Mouse (Mus musculus): ENCODE data around the gene Lmtk3.
A peak's percentile ranks its signal among the peaks of the same experiment; 100 is the strongest.

Gene Lmtk3

GRCm38 (mm10) chr7:45809276-45810075 lies 25.9 kb downstream of the Lmtk3 start:
- no peak for DNase-seq (ENCODE audit: low read depth, low spot score)

- no peak for DNase-seq (ENCODE audit: low read depth, low spot score)
These were observed 29.4 kb downstream of the Lmtk3 start for GRCm38 (mm10) chr7:45812921-45813320.

DNA sequence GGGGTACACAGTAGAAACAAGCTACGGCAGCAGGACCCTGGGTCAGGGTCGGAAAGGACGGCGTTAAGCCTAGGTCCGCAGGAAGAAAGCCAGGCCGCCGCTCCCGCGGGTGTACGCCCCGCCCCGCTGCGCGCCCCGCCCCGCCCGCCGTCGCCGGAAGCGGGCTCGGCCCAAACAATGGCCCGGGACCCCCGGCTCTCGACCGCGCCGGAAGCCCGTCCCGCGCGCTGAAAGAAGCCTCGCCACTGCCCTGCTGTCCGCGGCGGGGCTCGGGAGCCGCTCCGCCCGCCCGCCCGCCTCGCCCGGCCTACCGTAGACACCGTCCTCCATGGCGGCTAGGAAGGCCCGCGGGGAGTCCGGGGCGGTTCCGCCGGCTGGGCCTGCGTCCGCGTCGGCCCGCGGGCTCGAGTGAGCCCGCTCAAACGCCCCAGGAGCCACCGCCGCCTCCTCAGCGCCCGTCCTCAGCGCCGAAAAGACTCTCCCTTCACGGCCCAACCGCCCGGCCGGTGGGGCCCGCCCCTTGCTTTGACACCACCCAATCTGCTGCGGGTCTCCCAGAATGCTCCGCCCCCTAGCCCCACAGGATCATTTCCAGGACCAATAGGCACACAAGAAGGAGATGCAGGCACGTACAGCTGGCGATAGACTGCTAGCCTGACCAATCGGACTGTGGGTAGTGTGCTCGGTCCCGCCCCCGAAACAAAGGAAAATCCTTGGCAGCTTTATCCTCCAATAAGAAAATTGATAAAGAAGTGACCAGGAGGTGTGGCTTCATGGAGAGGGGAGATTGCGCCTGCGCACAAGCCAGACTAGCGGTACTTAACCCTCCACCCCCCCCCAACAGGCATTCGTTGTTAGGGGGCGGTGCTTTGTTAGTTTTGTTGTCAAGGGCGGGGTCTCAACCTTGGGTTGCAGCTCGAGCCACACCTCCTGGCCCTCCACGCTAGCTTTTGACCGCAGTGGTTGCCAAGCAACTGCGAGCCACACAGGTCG lies 30.5 kb downstream of the Lmtk3 start, which contains the start of gene Cyth2:
Cyth2 (minus strand) TSS at position 795 of the 993 bp plus-strand sequence.
- DNase-seq (ENCODE audit: low read depth, low spot score): peak; percentile 100

DNA sequence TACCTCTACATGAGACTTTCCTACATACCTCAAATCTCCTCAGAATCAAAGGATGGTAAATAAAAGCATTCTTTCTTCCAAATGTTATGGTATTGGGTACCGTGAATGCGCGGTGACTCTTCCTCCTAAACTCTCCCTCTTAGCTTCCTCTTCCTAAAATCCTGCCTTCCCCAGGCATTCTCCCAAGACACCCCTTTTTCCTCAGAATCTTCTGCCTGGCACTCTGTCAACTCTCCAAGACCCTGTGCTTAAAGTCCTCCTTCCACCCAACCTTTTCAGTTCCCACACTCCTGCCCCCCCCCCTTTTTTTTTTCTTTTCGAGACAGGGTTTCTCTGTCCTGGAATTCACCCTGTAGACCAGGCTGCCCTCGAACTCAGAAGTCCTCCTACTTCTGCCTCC lies 31.3 kb downstream of the Lmtk3 start:
- no peak for DNase-seq (ENCODE audit: low read depth, low spot score)

- DNase-seq (ENCODE audit: low read depth, low spot score): no peak
These were observed 31.9 kb downstream of the Lmtk3 start for GRCm38 (mm10) chr7:45815323-45815983.

DNA sequence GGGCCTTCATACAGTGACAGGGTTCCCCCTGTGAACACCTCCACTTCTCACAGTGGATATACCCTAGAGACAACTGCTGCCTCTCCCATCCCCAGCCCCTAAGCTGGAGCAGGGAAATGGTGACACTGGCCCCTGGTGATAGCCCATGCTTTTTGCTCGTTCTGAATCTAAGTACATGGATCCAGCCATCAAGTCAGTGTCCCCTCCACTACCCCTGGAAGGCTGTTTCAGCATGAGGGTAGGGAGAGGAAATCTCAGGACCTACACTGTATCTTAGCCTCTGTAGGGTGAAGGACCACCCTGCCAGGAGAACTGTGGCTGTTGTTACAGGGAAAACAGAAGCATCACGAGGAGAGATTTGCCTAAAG lies 32.4 kb downstream of the Lmtk3 start:
- DNase-seq (ENCODE audit: low read depth, low spot score): no peak

- no peak for DNase-seq (ENCODE audit: low read depth, low spot score)
These were observed 36.3 kb downstream of the Lmtk3 start for GRCm38 (mm10) chr7:45819843-45820242.

GRCm38 (mm10) chr7:45820913-45821312 lies 37.4 kb downstream of the Lmtk3 start:
- DNase-seq (ENCODE audit: low read depth, low spot score): no peak

GRCm38 (mm10) chr7:45824598-45824997 lies 41.1 kb downstream of the Lmtk3 start, which contains the start of gene Kcnj14:
Kcnj14 (minus strand) TSS chr7:45824782.
- no peak for DNase-seq (ENCODE audit: low read depth, low spot score)

DNA sequence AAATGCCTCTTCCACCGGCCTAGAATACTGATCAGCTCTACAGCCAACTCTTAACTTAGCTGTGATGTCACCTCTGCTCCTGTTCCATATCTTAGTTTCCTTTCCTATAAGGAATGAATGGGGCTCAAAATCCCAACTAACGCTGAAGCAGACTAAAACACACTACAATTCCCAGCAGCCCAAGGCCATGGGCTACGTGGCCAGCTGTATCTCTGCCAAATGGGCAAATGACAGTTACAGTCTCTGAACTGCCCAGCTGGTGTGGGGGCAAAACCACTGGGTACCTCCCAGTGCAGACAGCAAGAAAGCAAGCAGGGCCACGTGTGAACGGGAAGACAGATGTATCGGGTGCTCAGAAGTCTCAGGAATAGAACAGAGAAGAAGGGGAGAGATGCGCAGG lies 43.1 kb downstream of the Lmtk3 start:
- DNase-seq (ENCODE audit: low read depth, low spot score): no peak

DNA sequence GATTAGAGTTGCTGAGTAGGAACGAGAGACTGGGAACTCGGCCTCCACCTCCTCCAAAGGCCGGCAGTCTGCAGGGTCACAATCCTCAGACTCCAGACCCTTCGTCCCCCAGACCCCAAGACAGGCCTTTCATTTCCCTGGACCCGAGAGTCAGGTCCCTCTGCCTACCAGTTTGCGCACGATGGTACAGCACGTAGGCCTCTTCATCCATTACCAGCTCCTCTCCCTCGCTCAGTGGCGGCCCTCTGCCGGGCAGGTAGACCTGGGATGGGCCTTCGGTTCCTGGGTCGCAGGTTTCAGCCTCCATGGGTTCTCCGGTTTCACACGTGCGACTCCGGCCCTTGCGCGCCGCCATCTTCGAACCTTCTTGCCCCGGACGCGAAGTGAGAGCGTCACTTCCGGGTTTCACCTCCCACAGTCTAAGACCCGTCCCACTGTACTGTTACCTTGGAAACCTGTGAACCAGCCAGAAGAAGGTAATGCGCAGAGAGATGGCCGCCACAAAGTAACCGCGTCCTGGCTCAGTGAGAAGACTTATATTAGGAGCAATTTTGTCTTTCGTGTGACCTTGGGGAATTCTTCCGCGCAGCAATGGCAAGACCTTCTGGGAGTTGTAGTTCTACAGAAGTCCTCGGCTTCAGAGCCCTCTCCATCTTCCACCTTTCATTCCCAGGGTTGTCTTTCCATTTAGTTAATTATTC lies 47.0 kb downstream of the Lmtk3 start, which contains the start of gene Grwd1:
Grwd1 (minus strand) TSS at position 518 of the 701 bp plus-strand sequence.
- peak; percentile 98 for DNase-seq (ENCODE audit: low read depth, low spot score)

DNA sequence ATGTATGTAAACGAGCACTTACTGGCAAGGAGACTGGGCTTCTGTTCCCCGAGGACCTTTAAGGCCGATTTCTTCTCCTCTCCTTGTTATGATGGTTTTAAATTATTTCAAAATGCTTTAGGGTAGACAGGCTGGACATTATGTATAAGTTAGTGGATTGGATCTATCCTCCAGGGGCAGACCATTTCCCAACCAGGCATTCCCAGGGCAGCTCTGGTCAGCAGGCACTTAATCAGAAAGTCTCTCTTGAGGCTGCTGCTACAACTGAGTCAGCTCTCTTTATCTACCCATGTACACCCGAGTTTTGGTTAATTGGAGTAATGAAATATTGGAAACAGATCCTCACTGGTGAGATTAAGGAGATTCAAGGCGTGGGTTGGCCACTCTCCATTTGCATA lies 47.6 kb downstream of the Lmtk3 start:
- DNase-seq (ENCODE audit: low read depth, low spot score): no peak

GRCm38 (mm10) chr7:45832428-45832827 lies 48.9 kb downstream of the Lmtk3 start:
- DNase-seq (ENCODE audit: low read depth, low spot score): no peak

DNA sequence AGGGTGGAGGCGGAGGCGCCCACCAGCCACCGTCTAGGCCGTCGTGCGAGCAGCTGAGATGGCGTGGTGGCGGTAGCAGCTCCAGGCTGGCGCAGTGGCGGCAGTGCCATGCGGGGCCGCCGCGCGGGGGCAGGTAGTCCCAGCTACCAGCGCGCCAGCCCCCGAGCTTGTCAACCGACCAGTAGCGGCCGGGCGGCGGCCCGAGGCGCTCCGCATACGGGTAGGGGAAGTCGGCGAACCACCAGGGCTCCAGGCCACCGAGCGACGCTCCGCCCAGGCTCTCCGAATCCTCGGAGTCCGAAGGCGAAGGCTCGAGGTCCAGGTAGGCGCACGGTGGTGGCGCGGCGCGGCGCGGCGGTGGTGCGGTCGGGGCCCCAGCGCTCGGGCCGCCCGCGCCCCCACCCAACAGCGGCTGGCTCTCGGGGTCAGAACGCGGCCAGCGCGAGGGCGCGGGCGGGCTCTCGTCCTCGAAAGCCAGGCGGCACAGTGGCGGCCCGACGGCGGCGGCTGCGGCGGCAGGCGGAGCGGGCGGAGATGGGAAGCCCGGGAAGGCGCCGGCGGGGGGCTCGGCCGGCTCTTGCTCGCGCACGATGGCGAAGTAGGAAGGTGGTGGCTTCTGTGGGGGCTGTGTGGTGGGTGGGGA lies 49.7 kb downstream of the Lmtk3 start:
- DNase-seq (ENCODE audit: low read depth, low spot score): peak; percentile 39

GRCm38 (mm10) chr7:45833924-45834323 lies 50.4 kb downstream of the Lmtk3 start:
- DNase-seq (ENCODE audit: low read depth, low spot score): no peak

DNA sequence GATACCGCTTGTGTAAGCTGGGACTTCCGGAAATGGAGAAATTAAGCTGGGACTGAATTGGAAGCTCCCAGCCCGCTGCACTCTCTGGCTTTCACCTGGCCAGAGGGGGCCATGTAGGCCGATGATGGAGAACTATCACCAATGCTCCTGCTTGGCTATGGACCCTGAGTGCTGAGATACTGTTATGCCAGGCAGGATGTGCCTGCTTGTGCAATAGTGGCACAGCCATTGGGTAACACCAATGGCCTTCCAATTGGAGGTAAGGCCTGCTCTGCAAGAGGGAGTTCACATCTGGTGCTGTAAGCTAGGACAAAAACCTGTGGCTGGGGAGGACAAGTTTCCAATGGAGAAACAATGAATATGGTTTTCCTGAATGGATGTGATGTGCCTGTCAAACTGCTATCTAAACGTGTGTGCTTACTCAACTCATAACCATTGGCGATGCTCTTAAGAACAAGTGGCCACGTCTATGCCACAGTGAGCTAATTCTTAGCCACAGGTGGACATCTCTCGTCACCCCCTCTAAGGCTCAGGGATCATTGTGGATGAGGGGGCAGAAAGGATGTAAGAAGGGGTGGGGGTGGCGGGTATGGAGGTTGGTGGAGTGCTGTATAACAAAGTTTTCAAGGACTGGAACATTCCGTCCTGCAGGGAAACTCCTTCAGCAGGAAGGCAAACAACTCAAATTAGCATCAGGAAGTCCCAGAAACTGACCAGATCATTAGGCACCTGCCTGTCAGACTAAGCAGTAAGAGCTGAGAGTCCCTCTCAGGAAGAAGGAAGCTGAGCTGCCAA lies 59.6 kb downstream of the Lmtk3 start:
- DNase-seq (ENCODE audit: low read depth, low spot score): no peak

DNA sequence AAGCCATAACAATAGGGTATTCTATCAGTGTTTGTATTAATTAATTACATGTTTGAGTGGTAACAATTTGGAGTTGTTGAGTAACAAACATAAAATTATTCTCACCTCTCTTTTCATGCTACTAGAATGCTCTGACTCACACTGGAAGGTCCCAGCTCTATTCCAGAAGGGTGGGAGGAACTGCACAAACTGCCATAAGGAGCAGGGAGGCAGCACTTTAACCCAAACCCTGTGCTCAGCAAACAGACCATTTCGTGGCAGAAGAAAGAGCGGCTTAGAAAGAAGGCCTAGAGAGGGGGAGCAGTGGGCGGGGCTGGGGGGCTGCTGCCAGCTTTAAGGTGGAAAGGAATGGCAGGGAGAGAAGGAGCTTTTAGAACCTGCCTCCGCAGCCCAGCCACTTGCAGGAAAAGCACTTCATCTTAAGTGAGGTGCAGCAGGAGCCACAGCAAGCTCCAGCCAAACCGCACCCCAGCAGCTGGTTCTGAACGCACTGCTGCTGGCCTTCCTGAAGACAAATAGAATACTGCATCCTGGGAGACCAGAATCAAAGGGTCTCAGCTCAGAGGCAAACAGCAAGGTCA lies 65.0 kb downstream of the Lmtk3 start:
- DNase-seq (ENCODE audit: low read depth, low spot score): no peak

GRCm38 (mm10) chr7:45850661-45851060 lies 67.1 kb downstream of the Lmtk3 start:
- no peak for DNase-seq (ENCODE audit: low read depth, low spot score)

GRCm38 (mm10) chr7:45853089-45853488 lies 69.6 kb downstream of the Lmtk3 start:
- no peak for DNase-seq (ENCODE audit: low read depth, low spot score)
